Mouse (Mus musculus) thymus, adult 2 months (tissue): Measurements from ENCODE around the gene Rpap1. TPM values are rescaled to one million over a fixed set of nuclear protein-coding genes. Genes with fewer than 3 reads are reported as not detected.

Experiments
- DNase-seq: peaks from one replicate; pipeline ENCODE4 v3.0.0; 2021
- H3K27ac ChIP-seq: fragments of 200-500 bp; 2 replicates; pipeline ENCODE4 v1.5.1; 2012; ENCODE audit warnings: low read length, control low read depth; ENCODE audit not compliant: control insufficient read depth, insufficient read depth
- H3K27me3 ChIP-seq: fragments of 200-500 bp; 2 replicates; pipeline ENCODE4 v1.6.1; 2012; ENCODE audit warnings: mild to moderate bottlenecking, low read length, moderate library complexity, mixed read lengths; ENCODE audit not compliant: control insufficient read depth, insufficient read depth
- H3K36me3 ChIP-seq: fragments of 200-500 bp; 2 replicates; pipeline ENCODE4 v1.6.1; 2012; ENCODE audit warnings: mild to moderate bottlenecking, low read length, moderate library complexity; ENCODE audit not compliant: control insufficient read depth, insufficient read depth
- H3K4me1 ChIP-seq: fragments of 200-500 bp; replicated peaks from 2 replicates; pipeline ENCODE4 v1.6.1; 2012; ENCODE audit warnings: low read length; ENCODE audit not compliant: control insufficient read depth, insufficient read depth
- H3K4me3 ChIP-seq: fragments of 200-500 bp; 2 replicates; pipeline ENCODE4 v1.5.1; 2012; ENCODE audit warnings: mild to moderate bottlenecking, low read length, control low read depth, moderate library complexity; ENCODE audit not compliant: control insufficient read depth, insufficient read depth
- CTCF ChIP-seq: fragments of 200-500 bp; IDR thresholded peaks from 2 replicates; pipeline ENCODE4 v1.5.1; 2012; ENCODE audit warnings: mild to moderate bottlenecking, control low read depth, low read length, moderate library complexity, borderline replicate concordance; ENCODE audit not compliant: control insufficient read depth, poor library complexity, insufficient read depth; ENCODE audit errors: extremely low read depth
- POLR2A ChIP-seq: fragments of 200-500 bp; IDR thresholded peaks from 2 replicates; pipeline ENCODE4 v1.6.1; 2012; ENCODE audit warnings: mild to moderate bottlenecking, low read length, control low read depth, moderate library complexity; ENCODE audit not compliant: control insufficient read depth, poor library complexity, insufficient read depth; ENCODE audit errors: extremely low read depth
- WGBS: fragments of 180-500 bp; shearing (Covaris S2); methylation state at CpG from one replicate; pipeline ENCODE4 v1.1.7; 2018; 5-methylcytosine and 5-hydroxymethylcytosine counted together
- polyA plus RNA-seq: library from polyadenylated mRNA; depleted of rRNA; stranded (reverse); fragments of >200 nt; gene quantifications from 2 replicates; pipeline ENCODE4 v1.2.3, GENCODE M21; 2012

Rpap1 gene
- polyA plus RNA-seq, 1 experiment: 54.6 TPM

- WGBS: 48% methylated on average over 7 of the region's 7 CpGs
Observed at GRCm38 (mm10) chr2:119814376-119814933, 27.1 kb upstream of the Rpap1 start.

GRCm38 (mm10) chr2:119811490-119812146 is 24.3 kb upstream of the Rpap1 start:
- no peak for TF ChIP-seq CTCF
- no peak for TF ChIP-seq POLR2A
- 87% methylated on average over 14 of the region's 14 CpGs for WGBS
- H3K27me3 ChIP-seq: no peaks in the 10 kb centered on the region
- peaks cover 7% of the 10 kb centered on the region for H3K4me1 ChIP-seq
- no peak for DNase-seq
- H3K27ac ChIP-seq: no peak overlapping the region
- H3K36me3 ChIP-seq: no peaks in the 10 kb centered on the region
- no peak overlapping the region for H3K4me3 ChIP-seq

More at GRCm38 (mm10) chr2:119814376-119814933, 27.1 kb upstream of the Rpap1 start:
- TF ChIP-seq POLR2A (no peak), CTCF (no peak)
- no peaks in the 10 kb centered on the region for H3K36me3 ChIP-seq
- H3K27me3 ChIP-seq: no peaks in the 10 kb centered on the region
- peaks cover 7% of the 10 kb centered on the region for H3K4me1 ChIP-seq
- no peak overlapping the region for H3K27ac ChIP-seq
- no peak overlapping the region for H3K4me3 ChIP-seq
- DNase-seq: peak; percentile 19

GRCm38 (mm10) chr2:119810890-119811289 is 23.6 kb upstream of the Rpap1 start:
- WGBS: 90% methylated on average over 12 of the region's 12 CpGs

GRCm38 (mm10) chr2:119808881-119809280 is 21.5 kb upstream of the Rpap1 start:
- Histone ChIP-seq H3K27me3 (no peaks in the 10 kb centered on the region), H3K27ac (no peak overlapping the region), H3K4me3 (no peak overlapping the region), H3K36me3 (no peaks in the 10 kb centered on the region), H3K4me1 (peaks cover 3% of the 10 kb centered on the region; the same call in 1 of the 2 replicates)
- WGBS: 95% methylated on average over 4 of the region's 4 CpGs
- no peak for DNase-seq
- TF ChIP-seq POLR2A: no peak

More at GRCm38 (mm10) chr2:119810890-119811289, 23.6 kb upstream of the Rpap1 start:
- no peak for DNase-seq
- H3K36me3 ChIP-seq: no peaks in the 10 kb centered on the region
- no peak overlapping the region for H3K4me3 ChIP-seq
- peaks cover 7% of the 10 kb centered on the region for H3K4me1 ChIP-seq
- TF ChIP-seq POLR2A (no peak), CTCF (no peak)
- H3K27ac ChIP-seq: no peak overlapping the region
- H3K27me3 ChIP-seq: no peaks in the 10 kb centered on the region

GRCm38 (mm10) chr2:119808438-119808837 is 21.1 kb upstream of the Rpap1 start:
- no peak for DNase-seq
- H3K36me3 ChIP-seq: no peaks in the 10 kb centered on the region
- H3K4me3 ChIP-seq: no peak overlapping the region
- no peak overlapping the region for H3K27ac ChIP-seq
- no peaks in the 10 kb centered on the region for H3K27me3 ChIP-seq
- H3K4me1 ChIP-seq: no peaks in the 10 kb centered on the region
- TF ChIP-seq POLR2A: no peak
- TF ChIP-seq CTCF: no peak
- 87% methylated on average over 4 of the region's 4 CpGs for WGBS

GRCm38 (mm10) chr2:119805536-119805935 is 18.2 kb upstream of the Rpap1 start:
- DNase-seq: no peak
- H3K27ac ChIP-seq: no peak overlapping the region
- 96% methylated on average over 8 of the region's 8 CpGs for WGBS
- H3K4me3 ChIP-seq: no peak overlapping the region
- H3K36me3 ChIP-seq: no peaks in the 10 kb centered on the region
- TF ChIP-seq CTCF (no peak), POLR2A (no peak)
- no peaks in the 10 kb centered on the region for H3K4me1 ChIP-seq
- H3K27me3 ChIP-seq: no peaks in the 10 kb centered on the region; the same call in 1 of the 2 replicates
